Mouse (Mus musculus): ENCODE results near the gene Igf1r. TPM values are rescaled to one million over a fixed set of nuclear protein-coding genes. Genes with fewer than 3 reads are reported as not detected.

The Igf1r gene
- polyA plus RNA-seq, 1 experiment from 2014 or later = 23.2 TPM

- no peaks in the 10 kb centered on the region for H3K36me3 ChIP-seq (ENCODE audit: control insufficient read depth, insufficient read depth, low read length)
- no peak overlapping the region for H3K4me2 ChIP-seq (replicated peaks; ENCODE audit: low read depth, low read length)
- WGBS = 83% methylated on average over 3 of the region's 3 CpGs
- no peak overlapping the region for H3K4me3 ChIP-seq (ENCODE audit: low read depth, low read length)
- H3K27me3 ChIP-seq (ENCODE audit: control insufficient read depth, insufficient read depth, low read length) = no peaks in the 10 kb centered on the region
- ATAC-seq (ENCODE audit: insufficient number of reproducible peaks, insufficient read depth, low FRiP score, low read depth) = no peak
- H3K27ac ChIP-seq (ENCODE audit: low read length) = no peak overlapping the region
- peaks cover 19% of the 10 kb centered on the region for H3K4me1 ChIP-seq (ENCODE audit: control insufficient read depth, insufficient read depth, low read length)
- H3K9ac ChIP-seq (replicated peaks; ENCODE audit: low read depth, low read length) = no peak overlapping the region
- no peaks in the 10 kb centered on the region for H3K9me3 ChIP-seq (ENCODE audit: control insufficient read depth, low read depth, low read length)
These were observed 118.4 kb downstream of the Igf1r start for GRCm38 (mm10) chr7:68071050-68071449.

GRCm38 (mm10) chr7:68071749-68072148 is 119.1 kb downstream of the Igf1r start:
- ATAC-seq (ENCODE audit: insufficient number of reproducible peaks, insufficient read depth, low FRiP score, low read depth) = no peak
- no peaks in the 10 kb centered on the region for H3K27me3 ChIP-seq (ENCODE audit: control insufficient read depth, insufficient read depth, low read length)
- peaks cover 19% of the 10 kb centered on the region for H3K4me1 ChIP-seq (ENCODE audit: control insufficient read depth, insufficient read depth, low read length)
- H3K9me3 ChIP-seq (ENCODE audit: control insufficient read depth, low read depth, low read length) = no peaks in the 10 kb centered on the region
- 92% methylated on average over 11 of the region's 11 CpGs for WGBS
- no peak overlapping the region for H3K27ac ChIP-seq (ENCODE audit: low read length)
- H3K9ac ChIP-seq (replicated peaks; ENCODE audit: low read depth, low read length) = no peak overlapping the region
- no peak overlapping the region for H3K4me3 ChIP-seq (ENCODE audit: low read depth, low read length)
- H3K36me3 ChIP-seq (ENCODE audit: control insufficient read depth, insufficient read depth, low read length) = no peaks in the 10 kb centered on the region
- no peak overlapping the region for H3K4me2 ChIP-seq (replicated peaks; ENCODE audit: low read depth, low read length)

GRCm38 (mm10) chr7:68072524-68073459 is 120.2 kb downstream of the Igf1r start:
- Histone ChIP-seq H3K4me2 (replicated peaks; ENCODE audit: low read depth, low read length) (no peak overlapping the region), H3K4me1 (ENCODE audit: control insufficient read depth, insufficient read depth, low read length) (peaks cover 19% of the 10 kb centered on the region), H3K36me3 (ENCODE audit: control insufficient read depth, insufficient read depth, low read length) (no peaks in the 10 kb centered on the region), H3K4me3 (ENCODE audit: low read depth, low read length) (no peak overlapping the region), H3K9ac (replicated peaks; ENCODE audit: low read depth, low read length) (no peak overlapping the region), H3K9me3 (ENCODE audit: control insufficient read depth, low read depth, low read length) (no peaks in the 10 kb centered on the region), H3K27me3 (ENCODE audit: control insufficient read depth, insufficient read depth, low read length) (no peaks in the 10 kb centered on the region), H3K27ac (ENCODE audit: low read length) (no peak overlapping the region)
- 78% methylated on average over 14 of the region's 14 CpGs for WGBS
- peak; percentile 56; the same call in 1 of the 2 replicates for ATAC-seq (ENCODE audit: insufficient number of reproducible peaks, insufficient read depth, low FRiP score, low read depth)

- Histone ChIP-seq H3K4me3 (ENCODE audit: low read depth, low read length) (no peak overlapping the region), H3K9ac (replicated peaks; ENCODE audit: low read depth, low read length) (no peak overlapping the region), H3K9me3 (ENCODE audit: control insufficient read depth, low read depth, low read length) (no peaks in the 10 kb centered on the region), H3K4me2 (replicated peaks; ENCODE audit: low read depth, low read length) (no peak overlapping the region), H3K36me3 (ENCODE audit: control insufficient read depth, insufficient read depth, low read length) (no peaks in the 10 kb centered on the region), H3K4me1 (ENCODE audit: control insufficient read depth, insufficient read depth, low read length) (peaks cover 21% of the 10 kb centered on the region), H3K27me3 (ENCODE audit: control insufficient read depth, insufficient read depth, low read length) (no peaks in the 10 kb centered on the region), H3K27ac (ENCODE audit: low read length) (no peak overlapping the region)
- 28% methylated on average over 8 of the region's 8 CpGs for WGBS
- peak; percentile 73 for ATAC-seq (ENCODE audit: insufficient number of reproducible peaks, insufficient read depth, low FRiP score, low read depth)
These were observed 120.8 kb downstream of the Igf1r start for GRCm38 (mm10) chr7:68073460-68073806.

- H3K27ac ChIP-seq (ENCODE audit: low read length) = no peak overlapping the region
- 78% methylated on average over 11 of the region's 11 CpGs for WGBS
These were observed 122.1 kb downstream of the Igf1r start for GRCm38 (mm10) chr7:68074748-68075147.

GRCm38 (mm10) chr7:68075401-68075800 is 122.8 kb downstream of the Igf1r start:
- no peak for ATAC-seq (ENCODE audit: insufficient number of reproducible peaks, insufficient read depth, low FRiP score, low read depth)
- Histone ChIP-seq H3K27ac (ENCODE audit: low read length) (no peak overlapping the region), H3K36me3 (ENCODE audit: control insufficient read depth, insufficient read depth, low read length) (no peaks in the 10 kb centered on the region), H3K4me2 (replicated peaks; ENCODE audit: low read depth, low read length) (no peak overlapping the region), H3K4me1 (ENCODE audit: control insufficient read depth, insufficient read depth, low read length) (peaks cover 31% of the 10 kb centered on the region), H3K9ac (replicated peaks; ENCODE audit: low read depth, low read length) (no peak overlapping the region), H3K4me3 (ENCODE audit: low read depth, low read length) (no peak overlapping the region), H3K27me3 (ENCODE audit: control insufficient read depth, insufficient read depth, low read length) (no peaks in the 10 kb centered on the region), H3K9me3 (ENCODE audit: control insufficient read depth, low read depth, low read length) (no peaks in the 10 kb centered on the region)
- 71% methylated on average over 3 of the region's 3 CpGs for WGBS

More at GRCm38 (mm10) chr7:68074748-68075147, 122.1 kb downstream of the Igf1r start:
- no peak overlapping the region for H3K9ac ChIP-seq (replicated peaks; ENCODE audit: low read depth, low read length)
- no peaks in the 10 kb centered on the region for H3K27me3 ChIP-seq (ENCODE audit: control insufficient read depth, insufficient read depth, low read length)
- no peaks in the 10 kb centered on the region for H3K9me3 ChIP-seq (ENCODE audit: control insufficient read depth, low read depth, low read length)
- peaks cover 31% of the 10 kb centered on the region for H3K4me1 ChIP-seq (ENCODE audit: control insufficient read depth, insufficient read depth, low read length)
- no peak overlapping the region for H3K4me2 ChIP-seq (replicated peaks; ENCODE audit: low read depth, low read length)
- no peak overlapping the region for H3K4me3 ChIP-seq (ENCODE audit: low read depth, low read length)
- no peaks in the 10 kb centered on the region for H3K36me3 ChIP-seq (ENCODE audit: control insufficient read depth, insufficient read depth, low read length)
- no peak for ATAC-seq (ENCODE audit: insufficient number of reproducible peaks, insufficient read depth, low FRiP score, low read depth)

- no peak overlapping the region for H3K4me2 ChIP-seq (replicated peaks; ENCODE audit: low read depth, low read length)
- no peak overlapping the region for H3K9ac ChIP-seq (replicated peaks; ENCODE audit: low read depth, low read length)
- H3K4me3 ChIP-seq (ENCODE audit: low read depth, low read length) = no peak overlapping the region
- H3K9me3 ChIP-seq (ENCODE audit: control insufficient read depth, low read depth, low read length) = no peaks in the 10 kb centered on the region
- WGBS = 39% methylated on average over 11 of the region's 11 CpGs
- no peaks in the 10 kb centered on the region for H3K27me3 ChIP-seq (ENCODE audit: control insufficient read depth, insufficient read depth, low read length)
- no peak for ATAC-seq (ENCODE audit: insufficient number of reproducible peaks, insufficient read depth, low FRiP score, low read depth)
- no peaks in the 10 kb centered on the region for H3K36me3 ChIP-seq (ENCODE audit: control insufficient read depth, insufficient read depth, low read length)
- H3K27ac ChIP-seq (ENCODE audit: low read length) = no peak overlapping the region
- peaks cover 34% of the 10 kb centered on the region; the same call in 1 of the 2 replicates for H3K4me1 ChIP-seq (ENCODE audit: control insufficient read depth, insufficient read depth, low read length)
These were observed 127.7 kb downstream of the Igf1r start for GRCm38 (mm10) chr7:68080122-68080845.

- H3K27me3 ChIP-seq (ENCODE audit: control insufficient read depth, insufficient read depth, low read length) = no peaks in the 10 kb centered on the region
- H3K9me3 ChIP-seq (ENCODE audit: control insufficient read depth, low read depth, low read length) = no peaks in the 10 kb centered on the region
- H3K4me3 ChIP-seq (ENCODE audit: low read depth, low read length) = no peak overlapping the region
- no peaks in the 10 kb centered on the region for H3K36me3 ChIP-seq (ENCODE audit: control insufficient read depth, insufficient read depth, low read length)
- H3K4me2 ChIP-seq (replicated peaks; ENCODE audit: low read depth, low read length) = peak overlapping the region; percentile 27; the same call in 1 of the 2 replicates
- peak; percentile 82 for ATAC-seq (ENCODE audit: insufficient number of reproducible peaks, insufficient read depth, low FRiP score, low read depth)
- H3K27ac ChIP-seq (ENCODE audit: low read length) = peak overlapping the region; percentile 78
- H3K9ac ChIP-seq (replicated peaks; ENCODE audit: low read depth, low read length) = no peak overlapping the region
- H3K4me1 ChIP-seq (ENCODE audit: control insufficient read depth, insufficient read depth, low read length) = peaks cover 34% of the 10 kb centered on the region
- 5% methylated on average over 12 of the region's 12 CpGs for WGBS
These were observed 132.7 kb downstream of the Igf1r start for GRCm38 (mm10) chr7:68085338-68085737.

All from stomach, embryonic 14.5 days (tissue).